Comparison of ENCODE assay signal across 17 mouse cellular contexts in genomic region chrX:99993434-99993833, GRCm38 (mm10). TPM values are rescaled to one million over a fixed set of nuclear protein-coding genes. Genes with fewer than 3 reads are reported as not detected.
"Had no signal": no experiment of that assay in that cellular context is flagged by ENCODE, and none has a peak within 500 bp of the region (broad histone marks: within the 10 kb centered on the region; RNA-seq: fewer than 3 reads in every experiment).

No protein-coding gene starts in this region.

- DNase-seq: retina, postnatal 1 day; right cerebral cortex, adult 18-20 months; right cerebral cortex, postnatal 14 days; right cerebral cortex, postnatal 25 days; right cerebral cortex, postnatal 4 days; spleen, adult 18-20 months; thymus, adult 18-20 months; thymus, adult 2 months; thymus, postnatal 14 days; thymus, postnatal 25 days; thymus, postnatal 36 days; thymus, postnatal 4 days had no signal

- H3K36me3 ChIP-seq: neural tube, embryonic 13.5 days; neural tube, embryonic 15.5 days; stomach, embryonic 15.5 days had no signal

- H3K4me3 ChIP-seq: neural tube, embryonic 13.5 days; neural tube, embryonic 15.5 days; stomach, embryonic 15.5 days had no signal

- H3K27ac ChIP-seq: neural tube, embryonic 13.5 days; neural tube, embryonic 15.5 days; stomach, embryonic 15.5 days; stomach, postnatal 0 days had no signal

- H3K4me1 ChIP-seq: neural tube, embryonic 13.5 days; neural tube, embryonic 15.5 days; stomach, embryonic 15.5 days had no signal

- H3K27me3 ChIP-seq: neural tube, embryonic 13.5 days; neural tube, embryonic 15.5 days; stomach, embryonic 15.5 days had no signal

- H3K9ac ChIP-seq: neural tube, embryonic 13.5 days; neural tube, embryonic 15.5 days; stomach, embryonic 15.5 days had no signal

- H3K9me3 ChIP-seq: neural tube, embryonic 13.5 days; neural tube, embryonic 15.5 days; stomach, embryonic 15.5 days had no signal

RNA-seq across cellular contexts. Expression of gene Eda, which starts 18.0 kb away (rescaled TPM):
- total RNA-seq: neutrophil, adult 5-6 weeks had no signal
